Mouse (Mus musculus): ENCODE results near the gene Zfp654. TPM values are rescaled to one million over a fixed set of nuclear protein-coding genes. Genes with fewer than 3 reads are reported as not detected.

Gene Zfp654
- total RNA-seq, 1 experiment = 19.4 TPM

- H3K27ac ChIP-seq (ENCODE audit: insufficient read depth, low read depth, low read length, poor library complexity, severe bottlenecking) = no peak overlapping the region
- no peak overlapping the region for H3K4me3 ChIP-seq (ENCODE audit: insufficient read depth in 1 of 2, low read depth in 1 of 2, low read length in 2 of 2, poor library complexity in 1 of 2, severe bottlenecking in 1 of 2)
- H3K9ac ChIP-seq (ENCODE audit: insufficient read depth, low read depth, low read length, poor library complexity, severe bottlenecking) = no peak overlapping the region
- H3K36me3 ChIP-seq (ENCODE audit: control insufficient read depth, insufficient read depth, low read length, poor library complexity, severe bottlenecking) = no peaks in the 10 kb centered on the region
- peaks cover 0 to 8% of the 10 kb centered on the region in 2 experiments; a peak in 1 of 4 replicates for H3K4me1 ChIP-seq (ENCODE audit: control insufficient read depth in 2 of 2, insufficient read depth in 2 of 2, low read length in 2 of 2, poor library complexity in 1 of 2)
- TF ChIP-seq HCFC1 (IDR thresholded peaks at IDR 0.05; ENCODE audit: borderline replicate concordance, insufficient read depth, low read length) (no peak), ZC3H11A (IDR thresholded peaks at IDR 0.05; ENCODE audit: borderline replicate concordance, low read depth, low read length) (no peak), CHD2 (IDR thresholded peaks at IDR 0.05; ENCODE audit: low read depth, low read length) (no peak), MAFK (IDR thresholded peaks at IDR 0.05; ENCODE audit: insufficient read depth, low read depth, low read length) (no peak), ZNF384 (IDR thresholded peaks at IDR 0.05; ENCODE audit: low read depth, low read length) (no peak)
- no peak for DNase-seq (ENCODE audit: low read depth, low spot score)
- no peaks in the 10 kb centered on the region for H3K9me3 ChIP-seq (ENCODE audit: control insufficient read depth, insufficient read depth, low read depth, low read length)
- in situ Hi-C loops (cut with MboI; ENCODE audit: low sequenced_read_pairs in 2 of 2, unreplicated experiment in 2 of 2) = no loop called here
These were observed 56.6 kb downstream of the Zfp654 start for GRCm38 (mm10) chr16:64794802-64795201.

DNA sequence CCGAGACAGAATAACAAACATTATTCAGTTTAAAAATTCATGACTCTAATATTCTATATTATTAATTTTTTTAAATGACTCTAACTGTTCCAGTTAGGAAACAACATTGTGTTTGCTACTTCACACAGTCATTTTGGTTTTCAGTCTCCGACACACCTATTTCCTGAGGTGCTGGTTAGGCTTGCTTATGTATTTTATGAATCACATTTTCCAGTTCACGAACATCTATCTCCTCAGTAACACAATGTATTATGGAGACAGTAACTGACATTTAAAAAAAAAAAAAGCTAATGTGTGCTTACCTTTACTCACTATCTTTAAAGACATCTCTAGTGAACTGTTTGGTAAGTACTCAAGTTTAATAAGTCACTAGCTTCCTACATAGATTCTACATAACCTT lies 61.7 kb downstream of the Zfp654 start:
- Histone ChIP-seq H3K9me3 (ENCODE audit: control insufficient read depth, insufficient read depth, low read depth, low read length) (no peaks in the 10 kb centered on the region), H3K36me3 (ENCODE audit: control insufficient read depth, insufficient read depth, low read length, poor library complexity, severe bottlenecking) (peaks cover 2% of the 10 kb centered on the region; the same call in 1 of the 2 replicates), H3K27ac (ENCODE audit: insufficient read depth, low read depth, low read length, poor library complexity, severe bottlenecking) (no peak overlapping the region), H3K4me1 (ENCODE audit: control insufficient read depth in 2 of 2, insufficient read depth in 2 of 2, low read length in 2 of 2, poor library complexity in 1 of 2) (no peaks in the 10 kb centered on the region), H3K4me3 (ENCODE audit: insufficient read depth in 1 of 2, low read depth in 1 of 2, low read length in 2 of 2, poor library complexity in 1 of 2, severe bottlenecking in 1 of 2) (no peak overlapping the region), H3K9ac (ENCODE audit: insufficient read depth, low read depth, low read length, poor library complexity, severe bottlenecking) (no peak overlapping the region)
- TF ChIP-seq MAFK (IDR thresholded peaks at IDR 0.05; ENCODE audit: insufficient read depth, low read depth, low read length) (no peak), ZNF384 (IDR thresholded peaks at IDR 0.05; ENCODE audit: low read depth, low read length) (no peak), ZC3H11A (IDR thresholded peaks at IDR 0.05; ENCODE audit: borderline replicate concordance, low read depth, low read length) (no peak), CHD2 (IDR thresholded peaks at IDR 0.05; ENCODE audit: low read depth, low read length) (no peak), HCFC1 (IDR thresholded peaks at IDR 0.05; ENCODE audit: borderline replicate concordance, insufficient read depth, low read length) (no peak)
- no peak for DNase-seq (ENCODE audit: low read depth, low spot score)
- in situ Hi-C loops (cut with MboI; ENCODE audit: low sequenced_read_pairs in 2 of 2, unreplicated experiment in 2 of 2) = no loop called here

DNA sequence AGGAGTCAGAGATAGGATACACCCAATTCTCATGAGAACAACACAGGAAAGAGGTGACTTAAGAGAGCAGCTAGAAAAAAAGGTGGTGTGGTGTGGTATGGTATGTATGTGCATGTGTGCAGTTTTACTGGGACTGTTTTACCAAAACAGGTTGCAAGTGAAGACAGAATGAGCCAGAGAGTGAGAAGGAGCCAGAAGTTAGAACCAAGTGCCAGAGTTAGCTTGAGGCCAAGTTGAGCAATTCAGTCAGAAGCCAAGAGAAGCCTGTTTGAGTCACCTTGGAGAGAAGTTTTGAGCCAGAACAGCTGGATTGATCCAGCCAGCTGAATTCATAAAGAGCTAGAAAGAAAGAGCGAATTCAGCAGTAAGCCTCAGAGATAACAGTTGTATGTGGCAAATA lies 75.9 kb downstream of the Zfp654 start:
- Histone ChIP-seq H3K9me3 (ENCODE audit: control insufficient read depth, insufficient read depth, low read depth, low read length) (no peaks in the 10 kb centered on the region), H3K27ac (ENCODE audit: insufficient read depth, low read depth, low read length, poor library complexity, severe bottlenecking) (no peak overlapping the region), H3K36me3 (ENCODE audit: control insufficient read depth, insufficient read depth, low read length, poor library complexity, severe bottlenecking) (no peaks in the 10 kb centered on the region), H3K4me1 (ENCODE audit: control insufficient read depth in 2 of 2, insufficient read depth in 2 of 2, low read length in 2 of 2, poor library complexity in 1 of 2) (no peaks in the 10 kb centered on the region), H3K4me3 (ENCODE audit: insufficient read depth in 1 of 2, low read depth in 1 of 2, low read length in 2 of 2, poor library complexity in 1 of 2, severe bottlenecking in 1 of 2) (no peak overlapping the region), H3K9ac (ENCODE audit: insufficient read depth, low read depth, low read length, poor library complexity, severe bottlenecking) (no peak overlapping the region)
- DNase-seq (ENCODE audit: low read depth, low spot score) = no peak
- TF ChIP-seq ZC3H11A (IDR thresholded peaks at IDR 0.05; ENCODE audit: borderline replicate concordance, low read depth, low read length) (no peak), ZNF384 (IDR thresholded peaks at IDR 0.05; ENCODE audit: low read depth, low read length) (no peak), CHD2 (IDR thresholded peaks at IDR 0.05; ENCODE audit: low read depth, low read length) (no peak), MAFK (IDR thresholded peaks at IDR 0.05; ENCODE audit: insufficient read depth, low read depth, low read length) (no peak), HCFC1 (IDR thresholded peaks at IDR 0.05; ENCODE audit: borderline replicate concordance, insufficient read depth, low read length) (no peak)
- in situ Hi-C loops (cut with MboI; ENCODE audit: low sequenced_read_pairs in 2 of 2, unreplicated experiment in 2 of 2) = no loop called here

GRCm38 (mm10) chr16:64771431-64771818 lies 80.0 kb downstream of the Zfp654 start:
- peak overlapping the region; percentile 90 to 98 for H3K4me3 ChIP-seq (ENCODE audit: insufficient read depth in 1 of 2, low read depth in 1 of 2, low read length in 2 of 2, poor library complexity in 1 of 2, severe bottlenecking in 1 of 2)
- H3K9ac ChIP-seq (ENCODE audit: insufficient read depth, low read depth, low read length, poor library complexity, severe bottlenecking) = no peak overlapping the region; the same call in 1 of the 2 replicates
- no peak for TF ChIP-seq CHD2 (IDR thresholded peaks at IDR 0.05; ENCODE audit: low read depth, low read length)
- TF ChIP-seq HCFC1 (IDR thresholded peaks at IDR 0.05; ENCODE audit: borderline replicate concordance, insufficient read depth, low read length) = no peak
- H3K4me1 ChIP-seq (ENCODE audit: control insufficient read depth in 2 of 2, insufficient read depth in 2 of 2, low read length in 2 of 2, poor library complexity in 1 of 2) = peaks cover 0 to 1% of the 10 kb centered on the region in 2 experiments; a peak in 1 of 4 replicates
- H3K27ac ChIP-seq (ENCODE audit: insufficient read depth, low read depth, low read length, poor library complexity, severe bottlenecking) = peak overlapping the region; percentile 77; the same call in 1 of the 2 replicates
- no peak for DNase-seq (ENCODE audit: low read depth, low spot score)
- H3K36me3 ChIP-seq (ENCODE audit: control insufficient read depth, insufficient read depth, low read length, poor library complexity, severe bottlenecking) = peaks cover 2% of the 10 kb centered on the region; the same call in 1 of the 2 replicates
- in situ Hi-C loops (cut with MboI; ENCODE audit: low sequenced_read_pairs in 2 of 2, unreplicated experiment in 2 of 2) = loop anchor here in 1 of 2 experiments (25.0 kb wide), 1 partner anchor 766 kb away; no protein-coding TSS in a partner anchor
- no peaks in the 10 kb centered on the region for H3K9me3 ChIP-seq (ENCODE audit: control insufficient read depth, insufficient read depth, low read depth, low read length)
